Mouse (Mus musculus): ENCODE data around the gene Fndc3b.

The Fndc3b gene

GRCm38 (mm10) chr3:27710648-27711428, at the start of gene Fndc3b:
Gene Fndc3b (minus strand): TSS chr3:27711307.
- DNase-seq (ENCODE audit: low spot score): peak; percentile 75

GRCm38 (mm10) chr3:27760278-27760677, 49.2 kb upstream of the Fndc3b start:
- no peak for DNase-seq (ENCODE audit: low spot score)

GRCm38 (mm10) chr3:27758976-27759375, 47.9 kb upstream of the Fndc3b start:
- no peak for DNase-seq (ENCODE audit: low spot score)

DNA sequence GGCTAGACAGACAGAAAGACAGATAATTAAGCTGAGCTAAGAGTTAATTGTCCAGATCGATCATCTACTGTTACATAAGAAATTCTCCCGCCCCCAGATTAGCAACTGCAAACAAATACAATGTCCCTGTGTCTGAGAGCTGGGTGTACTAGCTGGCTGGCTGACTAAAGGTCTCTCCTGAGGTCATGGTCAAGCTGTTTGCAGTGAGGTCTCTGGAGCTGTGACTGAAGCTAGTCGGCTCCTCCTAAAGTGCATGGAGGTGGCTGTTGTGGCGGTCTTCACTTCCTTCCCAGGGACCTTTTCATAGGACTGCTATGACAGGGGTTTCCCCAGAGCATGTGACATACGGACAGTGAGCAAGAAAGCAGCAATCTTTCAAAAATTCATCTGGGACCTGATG, 40.5 kb upstream of the Fndc3b start:
- no peak for DNase-seq (ENCODE audit: low spot score)

- DNase-seq (ENCODE audit: low spot score): no peak
Measured at GRCm38 (mm10) chr3:27751156-27751555, 40.0 kb upstream of the Fndc3b start.

DNA sequence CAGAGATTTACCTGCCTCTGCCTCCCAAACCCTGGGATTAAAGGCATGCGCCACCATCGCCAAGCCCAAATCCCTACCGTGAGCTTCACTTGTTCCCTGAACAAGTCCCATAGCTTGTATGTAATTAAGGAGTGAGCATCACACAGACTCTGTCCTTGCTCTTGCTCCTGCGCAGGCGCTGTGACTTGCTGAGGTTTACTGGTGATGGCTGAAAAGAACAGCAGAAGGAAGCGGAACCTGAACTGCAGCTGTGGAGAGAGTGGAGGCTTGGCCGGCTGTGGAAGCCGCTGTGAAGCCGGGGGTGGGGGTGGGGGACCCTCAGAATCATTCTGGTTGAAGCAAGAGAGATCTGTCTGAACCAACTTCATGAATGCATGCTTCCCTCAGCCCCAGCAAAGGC, 34.5 kb upstream of the Fndc3b start:
- no peak for DNase-seq (ENCODE audit: low spot score)

DNA sequence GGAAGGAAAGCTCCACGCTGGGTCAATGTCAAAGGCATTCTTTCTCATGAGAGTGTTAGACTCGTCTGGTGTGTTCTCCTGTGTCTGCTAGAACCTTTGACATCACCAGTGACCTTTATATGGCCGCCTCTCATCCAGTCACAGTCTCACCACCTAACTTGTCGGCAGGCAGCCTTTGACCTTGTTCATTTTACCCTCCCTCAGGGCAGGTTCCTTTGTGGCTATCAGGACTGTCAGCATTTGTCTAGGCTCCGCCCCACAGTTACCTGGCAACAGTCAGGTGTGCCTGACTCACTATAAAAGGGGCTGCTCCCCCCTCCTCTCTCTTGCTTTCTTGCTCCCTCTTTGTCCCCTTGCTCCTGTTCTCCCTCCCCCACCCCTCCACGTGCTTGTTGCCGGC, 33.6 kb upstream of the Fndc3b start:
- no peak for DNase-seq (ENCODE audit: low spot score)

- DNase-seq (ENCODE audit: low spot score): no peak
Measured at GRCm38 (mm10) chr3:27743271-27744145, 32.4 kb upstream of the Fndc3b start.

DNA sequence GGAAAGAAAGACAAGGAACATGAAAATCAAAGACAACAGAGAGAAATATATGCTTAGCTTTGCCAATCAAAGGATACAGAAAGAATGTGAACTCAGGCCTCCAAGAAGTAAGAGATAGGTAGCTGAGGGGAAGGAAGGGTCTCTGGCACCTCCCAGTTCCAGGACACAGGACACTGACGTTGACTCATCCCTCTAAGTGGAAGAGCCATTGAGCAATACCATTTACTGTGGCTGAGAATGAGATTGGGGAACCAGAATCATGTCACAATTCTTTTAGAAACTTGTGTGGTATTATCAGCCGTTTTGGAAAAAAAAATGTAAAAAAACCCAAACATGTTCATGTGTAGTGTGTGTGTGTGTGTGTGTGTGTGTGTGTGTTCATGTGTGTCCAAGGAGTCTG, 31.0 kb upstream of the Fndc3b start:
- no peak for DNase-seq (ENCODE audit: low spot score)

GRCm38 (mm10) chr3:27740136-27740535, 29.0 kb upstream of the Fndc3b start:
- no peak for DNase-seq (ENCODE audit: low spot score)

- no peak for DNase-seq (ENCODE audit: low spot score)
Measured at GRCm38 (mm10) chr3:27736180-27736579, 25.1 kb upstream of the Fndc3b start.

- DNase-seq (ENCODE audit: low spot score): no peak
Measured at GRCm38 (mm10) chr3:27735113-27735512, 24.0 kb upstream of the Fndc3b start.

DNA sequence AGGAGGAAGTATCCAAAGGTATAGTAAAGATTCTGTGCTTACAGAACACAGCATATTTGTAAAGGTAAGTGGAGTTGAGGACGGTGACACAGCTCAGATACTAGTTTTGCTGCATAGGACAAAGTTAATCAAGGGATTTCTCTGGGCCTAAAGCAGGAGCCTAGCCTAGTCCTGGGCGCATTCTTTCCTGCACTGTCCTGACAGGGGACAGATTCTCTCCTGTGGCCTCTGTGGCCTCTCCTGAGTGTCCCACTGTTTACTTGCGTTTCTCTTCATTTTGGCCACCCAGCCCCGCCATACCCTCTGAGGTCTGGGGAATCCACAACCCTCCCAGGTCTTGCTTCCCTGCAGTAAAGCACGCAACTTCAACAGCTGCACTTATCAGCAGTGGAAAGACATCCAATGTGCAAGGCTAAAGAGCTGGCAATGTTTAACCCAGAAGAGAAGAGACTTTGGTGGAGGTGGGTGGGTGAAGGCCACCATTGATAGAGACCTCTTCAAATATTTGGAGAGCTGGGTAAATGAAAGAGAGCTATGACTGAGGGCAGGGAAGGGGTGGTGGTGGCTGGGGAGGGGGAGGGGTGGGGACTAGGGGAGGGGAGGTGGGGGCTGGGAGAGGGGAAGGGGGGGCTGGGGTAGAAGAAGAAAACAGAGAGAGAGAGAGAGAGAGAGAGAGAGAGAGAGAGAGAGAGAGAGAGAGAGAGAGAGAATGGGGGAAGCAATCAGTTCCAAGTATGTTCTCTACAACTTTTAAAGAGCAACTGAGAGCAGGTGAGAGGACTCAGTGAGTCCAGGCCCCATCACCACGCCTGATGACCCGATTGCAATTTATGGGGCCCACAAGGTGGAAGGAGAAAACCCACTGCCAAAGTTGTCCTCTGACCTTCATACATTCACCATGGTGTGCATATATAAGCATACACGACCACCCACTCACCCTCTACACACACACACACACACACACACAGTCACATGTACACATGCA, 18.0 kb upstream of the Fndc3b start:
- DNase-seq (ENCODE audit: low spot score): no peak

GRCm38 (mm10) chr3:27728176-27728575, 17.1 kb upstream of the Fndc3b start:
- no peak for DNase-seq (ENCODE audit: low spot score)

DNA sequence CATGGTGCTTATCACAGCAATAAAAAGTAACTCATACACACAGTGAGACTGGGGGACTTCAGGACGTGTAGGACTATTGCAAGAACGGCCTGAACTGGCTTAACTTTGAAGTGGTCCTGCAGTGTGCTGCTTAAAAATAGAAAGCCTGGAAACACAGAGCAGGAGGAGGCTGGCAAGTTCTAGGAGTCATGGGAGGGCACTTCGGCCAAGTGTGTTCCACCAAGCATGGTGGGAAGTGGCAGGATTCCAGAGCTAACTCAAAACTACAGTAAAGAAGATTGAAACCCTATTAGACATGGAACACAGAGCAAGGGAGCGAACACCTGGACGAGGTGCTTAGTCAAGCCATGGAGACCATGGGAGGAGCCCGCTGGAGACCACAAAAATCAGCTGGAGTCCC, 14.6 kb upstream of the Fndc3b start:
- DNase-seq (ENCODE audit: low spot score): no peak

DNA sequence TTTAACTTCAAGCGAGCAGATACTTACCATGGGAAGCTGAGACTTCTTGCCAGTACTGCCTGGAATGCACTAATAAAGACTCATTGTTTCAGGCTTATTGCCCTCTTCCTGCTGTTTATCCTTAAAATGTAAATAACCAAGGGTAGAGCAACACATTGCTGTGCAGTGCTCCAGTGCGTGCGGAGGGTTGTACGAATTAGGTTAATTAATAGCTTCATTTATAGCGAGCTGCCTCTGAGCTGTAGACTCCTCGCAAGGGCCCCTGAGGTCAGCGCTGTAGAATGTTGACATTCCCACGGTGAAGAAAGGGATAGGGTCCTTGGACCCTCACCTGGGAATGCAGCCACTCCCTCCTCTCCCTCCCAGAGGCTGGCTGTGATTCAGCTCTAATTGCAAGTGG, 13.1 kb upstream of the Fndc3b start:
- DNase-seq (ENCODE audit: low spot score): no peak

DNA sequence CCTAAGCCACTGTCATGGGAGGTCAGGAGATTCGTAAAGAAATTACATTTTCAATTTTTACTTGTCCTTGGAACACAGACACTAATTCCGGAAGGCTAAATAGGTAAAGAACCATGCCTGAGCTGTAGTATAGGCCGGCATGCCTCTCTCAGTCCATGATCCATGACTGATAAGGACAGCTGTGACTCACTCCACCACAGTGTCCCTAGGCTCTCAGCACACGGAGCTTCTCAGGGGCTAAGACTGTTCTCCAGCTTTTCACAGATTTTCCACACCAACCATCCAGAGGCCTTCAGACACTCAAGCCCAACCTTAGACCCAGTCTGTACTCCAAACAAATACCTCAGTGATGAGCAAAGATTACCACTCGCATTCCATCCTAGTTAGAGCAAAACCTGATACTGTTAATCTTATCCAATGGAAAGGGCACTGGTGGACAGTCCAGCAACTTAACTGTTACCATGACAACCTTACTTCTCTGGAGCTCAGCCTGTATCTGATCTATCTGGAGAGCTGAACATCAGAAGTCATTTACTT, 7.8 kb upstream of the Fndc3b start:
- no peak for DNase-seq (ENCODE audit: low spot score)

GRCm38 (mm10) chr3:27713971-27714370, 2.9 kb upstream of the Fndc3b start:
- DNase-seq (ENCODE audit: low spot score): no peak

- no peak for DNase-seq (ENCODE audit: low spot score)
Measured at GRCm38 (mm10) chr3:27712421-27712820, 1.3 kb upstream of the Fndc3b start.

DNA sequence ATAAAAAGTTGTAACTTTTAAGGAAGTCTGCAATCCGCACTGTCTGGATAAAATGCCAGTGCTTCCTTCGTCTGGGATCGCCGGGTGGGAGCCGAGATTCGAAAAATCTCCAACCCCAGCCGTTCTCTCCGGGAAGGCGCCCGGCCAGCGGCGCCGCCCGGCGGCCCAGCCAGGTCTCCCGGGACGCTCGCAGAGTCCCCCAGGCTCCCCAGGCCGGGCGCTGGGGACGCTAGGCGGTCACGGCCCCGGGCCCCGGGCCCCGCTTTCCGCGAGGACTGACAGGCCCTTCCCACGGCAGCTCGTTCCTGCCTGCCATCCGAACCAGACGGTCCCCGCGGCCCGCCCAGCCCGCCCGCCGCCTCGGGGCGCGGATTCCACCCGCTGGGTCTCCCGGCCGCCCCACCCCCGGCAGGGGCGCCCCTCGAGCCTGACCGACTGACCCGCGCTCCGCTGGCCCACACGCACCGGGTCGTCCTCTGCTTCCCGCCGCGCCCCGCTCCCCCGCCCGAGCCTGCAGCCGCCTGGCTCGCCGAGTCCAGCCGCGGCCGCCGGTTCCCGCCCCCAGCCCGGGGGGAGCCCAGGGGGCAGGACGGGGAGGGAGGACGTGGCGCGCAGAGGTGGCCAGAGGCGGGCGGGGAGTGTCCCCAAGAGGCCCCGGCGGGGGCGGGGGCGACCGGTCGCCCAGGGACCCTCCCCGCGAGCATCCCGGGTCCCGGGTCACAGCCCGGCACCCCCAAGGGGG, 1.0 kb downstream of the Fndc3b start:
- DNase-seq (ENCODE audit: low spot score): peak; percentile 4
